Mouse (Mus musculus) hindbrain, embryonic 12.5 days (tissue): ENCODE data around the gene Eef1a1. TPM values are rescaled to one million over a fixed set of nuclear protein-coding genes. Genes with fewer than 3 reads are reported as not detected.
A peak's percentile ranks its signal among the peaks of the same experiment; 100 is the strongest.
"Not testable (repeated sequence)": the region's sequence is repeated elsewhere in the genome, so short reads cannot be mapped to it uniquely, and the experiment has no call there.

Source experiments
- ATAC-seq: fragments of 200-750 bp; cut with Nextera tagmentation; 2 replicates; pipeline ENCODE4 v1.8.0; 2017; ENCODE audit warnings: moderate TSS enrichment; ENCODE audit not compliant: low FRiP score
- H3K27ac ChIP-seq: fragments of 300-500 bp; sonication (generic); 2 replicates; pipeline ENCODE4 v1.5.1; 2016; ENCODE audit warnings: mild to moderate bottlenecking
- H3K27me3 ChIP-seq: fragments of 300-500 bp; sonication (generic); 2 replicates; pipeline ENCODE4 v1.6.1; 2016; ENCODE audit warnings: mild to moderate bottlenecking
- H3K36me3 ChIP-seq: fragments of 300-500 bp; sonication (generic); 2 replicates; pipeline ENCODE4 v1.6.1; 2016; ENCODE audit warnings: mild to moderate bottlenecking
- H3K4me1 ChIP-seq: fragments of 300-500 bp; sonication (generic); 2 replicates; pipeline ENCODE4 v1.6.1; 2016
- H3K4me2 ChIP-seq: fragments of 300-500 bp; sonication (generic); replicated peaks from 2 replicates; pipeline ENCODE4 v1.6.1; 2016; ENCODE audit warnings: mild to moderate bottlenecking
- H3K4me3 ChIP-seq: fragments of 300-500 bp; sonication (generic); 2 replicates; pipeline ENCODE4 v1.5.1; 2016; ENCODE audit warnings: mild to moderate bottlenecking
- H3K9ac ChIP-seq: fragments of 300-500 bp; sonication (generic); 2 replicates; pipeline ENCODE4 v1.6.1; 2016; ENCODE audit warnings: mild to moderate bottlenecking, moderate library complexity
- H3K9me3 ChIP-seq: fragments of 300-500 bp; sonication (generic); replicated peaks from 2 replicates; pipeline ENCODE4 v1.6.1; 2016; ENCODE audit warnings: mild to moderate bottlenecking
- WGBS: fragments of 180-500 bp; shearing (Covaris S2); methylation state at CpG from one replicate; pipeline ENCODE4 v1.1.7; 2016; 5-methylcytosine and 5-hydroxymethylcytosine counted together
- polyA plus RNA-seq: library from polyadenylated mRNA; unstranded; fragments of >200 nt; fragmentation: Nextera tagmentation; extraction: Ambion mirVana; gene quantifications from 2 replicates; pipeline ENCODE4 v1.2.1, GENCODE M21; 2016

Eef1a1 gene
- polyA plus RNA-seq, 1 experiment from 2014 or later = 3,359 TPM

GRCm38 (mm10) chr9:78505223-78505622, 16.3 kb upstream of the Eef1a1 start:
- Histone ChIP-seq H3K4me1 (peaks cover 19% of the 10 kb centered on the region), H3K36me3 (no peaks in the 10 kb centered on the region), H3K4me3 (no peak overlapping the region), H3K27ac (no peak overlapping the region), H3K27me3 (no peaks in the 10 kb centered on the region), H3K9ac (no peak overlapping the region), H3K4me2 (no peak overlapping the region), H3K9me3 (no peaks in the 10 kb centered on the region)
- WGBS = 92% methylated on average over 6 of the region's 6 CpGs
- ATAC-seq = no peak

DNA sequence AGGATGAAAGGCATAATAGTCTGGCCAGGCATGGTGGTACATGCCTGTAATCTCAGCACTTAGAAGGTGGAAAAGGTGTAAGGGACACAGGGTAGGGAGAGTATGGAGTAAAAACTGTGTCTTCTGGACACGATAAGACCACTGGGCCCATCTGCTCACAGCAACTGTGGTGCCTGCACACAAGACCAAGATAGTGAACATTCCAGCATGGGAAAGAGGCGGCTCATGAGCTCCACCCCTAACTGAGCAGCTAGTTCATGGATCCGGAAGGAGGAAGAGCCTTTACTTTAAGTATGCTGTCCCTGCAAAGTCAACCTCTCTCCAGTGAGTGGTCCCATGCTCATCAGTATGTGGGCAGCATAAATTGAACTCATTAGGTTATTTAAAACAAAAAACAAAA, 15.7 kb upstream of the Eef1a1 start:
- no peak overlapping the region for H3K4me3 ChIP-seq
- H3K27ac ChIP-seq = no peak overlapping the region
- peaks cover 19% of the 10 kb centered on the region for H3K4me1 ChIP-seq
- no peak overlapping the region for H3K4me2 ChIP-seq
- H3K36me3 ChIP-seq = no peaks in the 10 kb centered on the region
- H3K27me3 ChIP-seq = no peaks in the 10 kb centered on the region
- H3K9me3 ChIP-seq = no peaks in the 10 kb centered on the region
- H3K9ac ChIP-seq = no peak overlapping the region
- ATAC-seq = no peak
- 67% methylated on average over 3 of the region's 3 CpGs for WGBS

GRCm38 (mm10) chr9:78504133-78504532, 15.2 kb upstream of the Eef1a1 start:
- peak overlapping the region; percentile 94 for H3K27ac ChIP-seq
- no peak overlapping the region for H3K4me2 ChIP-seq
- H3K4me3 ChIP-seq = no peak overlapping the region
- H3K4me1 ChIP-seq = peaks cover 19% of the 10 kb centered on the region
- H3K27me3 ChIP-seq = no peaks in the 10 kb centered on the region
- ATAC-seq = no peak
- H3K36me3 ChIP-seq = no peaks in the 10 kb centered on the region
- no peaks in the 10 kb centered on the region for H3K9me3 ChIP-seq
- no peak overlapping the region for H3K9ac ChIP-seq
- WGBS = 65% methylated on average over 4 of the region's 4 CpGs

GRCm38 (mm10) chr9:78503223-78504079, 14.5 kb upstream of the Eef1a1 start:
- Histone ChIP-seq H3K4me1 (peaks cover 19% of the 10 kb centered on the region), H3K27me3 (no peaks in the 10 kb centered on the region), H3K4me2 (peak overlapping the region; percentile 23), H3K27ac (peak overlapping the region; percentile 94), H3K36me3 (no peaks in the 10 kb centered on the region), H3K9ac (0 out of 2 replicates have a peak overlapping the region, but pooled peaks have one; percentile 15), H3K4me3 (no peak overlapping the region), H3K9me3 (no peaks in the 10 kb centered on the region)
- 2% methylated on average over 6 of the region's 6 CpGs for WGBS
- peak; percentile 83 for ATAC-seq

GRCm38 (mm10) chr9:78501284-78501683, 12.3 kb upstream of the Eef1a1 start:
- Histone ChIP-seq H3K27me3 (no peaks in the 10 kb centered on the region), H3K27ac (no peak overlapping the region), H3K4me2 (no peak overlapping the region), H3K4me1 (peaks cover 19% of the 10 kb centered on the region), H3K9ac (no peak overlapping the region), H3K4me3 (no peak overlapping the region), H3K36me3 (no peaks in the 10 kb centered on the region), H3K9me3 (no peaks in the 10 kb centered on the region)
- peak; percentile 27; the same call in 1 of the 2 replicates for ATAC-seq
- 67% methylated on average over 4 of the region's 4 CpGs for WGBS

DNA sequence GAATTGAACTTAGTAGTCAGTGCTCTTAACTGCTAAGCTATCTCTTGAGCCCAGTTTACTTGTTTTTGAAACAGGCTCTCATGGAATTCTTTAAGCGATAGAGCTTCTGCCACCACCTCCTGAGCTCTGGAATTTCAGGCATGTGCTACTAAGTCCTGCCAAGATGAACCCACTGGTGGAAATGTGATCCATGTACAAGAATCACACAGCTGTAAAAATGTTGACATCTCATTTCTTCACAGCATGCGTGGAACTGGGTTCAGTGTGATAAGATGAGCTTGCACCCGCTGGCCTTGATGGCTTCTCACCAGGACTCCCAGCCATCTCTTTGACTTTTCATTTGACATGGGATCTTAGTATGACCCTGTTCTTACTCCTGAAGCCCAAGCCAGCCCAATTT, 11.4 kb upstream of the Eef1a1 start:
- Histone ChIP-seq H3K36me3 (no peaks in the 10 kb centered on the region), H3K9ac (no peak overlapping the region), H3K4me1 (peaks cover 19% of the 10 kb centered on the region), H3K27ac (no peak overlapping the region), H3K9me3 (no peaks in the 10 kb centered on the region), H3K27me3 (no peaks in the 10 kb centered on the region), H3K4me3 (no peak overlapping the region), H3K4me2 (no peak overlapping the region)
- ATAC-seq = no peak
- WGBS = 69% methylated on average over 3 of the region's 3 CpGs

DNA sequence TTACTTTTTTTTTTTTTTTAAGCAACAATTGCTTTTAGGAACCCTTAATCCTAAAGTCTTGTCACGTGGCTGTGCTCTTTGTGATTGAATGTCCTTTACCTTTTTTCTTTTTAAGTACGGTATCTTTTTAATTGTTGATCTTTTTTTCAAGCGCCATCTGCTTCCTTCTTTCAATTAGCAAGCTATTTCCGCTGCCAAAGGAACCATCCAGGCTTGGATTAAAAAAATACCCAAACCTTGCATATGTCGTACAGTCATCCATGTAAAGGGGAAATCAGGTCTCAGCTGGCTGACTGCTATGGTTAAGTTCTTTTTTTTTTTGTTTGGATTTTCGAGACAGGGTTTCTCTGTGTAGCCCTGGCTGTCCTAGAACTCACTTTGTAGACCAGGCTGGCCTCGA, 4.2 kb upstream of the Eef1a1 start:
- H3K4me1 ChIP-seq = peaks cover 7% of the 10 kb centered on the region; the same call in 1 of the 2 replicates
- no peak for ATAC-seq
- WGBS = 88% methylated on average over 7 of the region's 7 CpGs

GRCm38 (mm10) chr9:78492254-78492653, 3.3 kb upstream of the Eef1a1 start:
- H3K27ac ChIP-seq = no peak overlapping the region
- H3K9me3 ChIP-seq = no peaks in the 10 kb centered on the region
- no peaks in the 10 kb centered on the region for H3K27me3 ChIP-seq
- ATAC-seq = no peak
- H3K4me3 ChIP-seq = no peak overlapping the region
- no peak overlapping the region for H3K4me2 ChIP-seq
- H3K9ac ChIP-seq = no peak overlapping the region
- WGBS = 92% methylated on average over 3 of the region's 3 CpGs
- H3K36me3 ChIP-seq = no peaks in the 10 kb centered on the region
- peaks cover 7% of the 10 kb centered on the region; the same call in 1 of the 2 replicates for H3K4me1 ChIP-seq

More for the DNA sequence above, 4.2 kb upstream of the Eef1a1 start:
- Histone ChIP-seq H3K4me3 (no peak overlapping the region), H3K9me3 (no peaks in the 10 kb centered on the region), H3K4me2 (no peak overlapping the region), H3K36me3 (no peaks in the 10 kb centered on the region), H3K27ac (no peak overlapping the region), H3K27me3 (no peaks in the 10 kb centered on the region), H3K9ac (no peak overlapping the region)

- no peak for ATAC-seq
- 88% methylated on average over 3 of the region's 3 CpGs for WGBS
- no peak overlapping the region for H3K9ac ChIP-seq
- H3K27me3 ChIP-seq = no peaks in the 10 kb centered on the region
- no peak overlapping the region for H3K4me3 ChIP-seq
- H3K36me3 ChIP-seq = no peaks in the 10 kb centered on the region
- peaks cover 7% of the 10 kb centered on the region; the same call in 1 of the 2 replicates for H3K4me1 ChIP-seq
- H3K4me2 ChIP-seq = no peak overlapping the region
- H3K27ac ChIP-seq = no peak overlapping the region
- no peaks in the 10 kb centered on the region for H3K9me3 ChIP-seq
Measured at GRCm38 (mm10) chr9:78491169-78491568, 2.2 kb upstream of the Eef1a1 start.

DNA sequence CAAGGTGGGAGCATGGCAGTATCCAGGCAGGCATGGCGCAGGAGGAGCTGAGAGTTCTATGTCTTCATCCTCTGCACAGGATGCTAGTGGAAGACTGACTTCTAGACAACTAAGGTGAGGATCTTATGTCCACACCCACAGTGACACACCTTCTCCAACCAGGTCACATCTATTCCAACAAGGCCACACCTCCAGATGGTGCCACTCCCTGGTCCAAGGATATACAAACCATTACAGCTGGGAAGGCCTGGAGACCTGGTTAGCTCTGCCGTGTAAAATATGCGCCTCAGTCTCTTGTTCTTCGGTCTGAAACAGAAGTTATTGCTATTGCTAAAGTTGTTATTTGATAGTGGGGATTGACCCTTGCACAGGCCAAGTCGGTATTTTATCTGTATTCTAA, 930 bp downstream of the Eef1a1 start:
- not testable (repeated sequence) for ATAC-seq, H3K27ac ChIP-seq, H3K4me3 ChIP-seq, H3K27me3 ChIP-seq, H3K4me2 ChIP-seq, H3K36me3 ChIP-seq, H3K9me3 ChIP-seq, H3K4me1 ChIP-seq, H3K9ac ChIP-seq
- WGBS = 95% methylated on average over 5 of the region's 5 CpGs

GRCm38 (mm10) chr9:78484660-78485059, 4.3 kb downstream of the Eef1a1 start:
- no peak overlapping the region for H3K4me3 ChIP-seq
- no peak overlapping the region for H3K4me2 ChIP-seq
- no peak for ATAC-seq
- H3K9me3 ChIP-seq = no peaks in the 10 kb centered on the region
- no peak overlapping the region for H3K9ac ChIP-seq
- WGBS = 70% methylated on average over 3 of the region's 3 CpGs
- no peaks in the 10 kb centered on the region for H3K27me3 ChIP-seq
- H3K27ac ChIP-seq = no peak overlapping the region
- H3K36me3 ChIP-seq = no peaks in the 10 kb centered on the region
- H3K4me1 ChIP-seq = peaks cover 17% of the 10 kb centered on the region

GRCm38 (mm10) chr9:78482386-78482785, 6.6 kb downstream of the Eef1a1 start:
- peaks cover 18% of the 10 kb centered on the region for H3K36me3 ChIP-seq
- ATAC-seq = no peak
- WGBS = 5% methylated on average over 3 of the region's 3 CpGs
- H3K27ac ChIP-seq = peak overlapping the region; percentile 98
- H3K4me1 ChIP-seq = peaks cover 19% of the 10 kb centered on the region
- no peaks in the 10 kb centered on the region for H3K27me3 ChIP-seq
- peak overlapping the region; percentile 68 for H3K9ac ChIP-seq
- H3K9me3 ChIP-seq = no peaks in the 10 kb centered on the region
- peak overlapping the region; percentile 97 for H3K4me3 ChIP-seq
- peak overlapping the region; percentile 49 for H3K4me2 ChIP-seq
